Mouse (Mus musculus): ENCODE results near the gene Naa35.

The Naa35 gene

DNA sequence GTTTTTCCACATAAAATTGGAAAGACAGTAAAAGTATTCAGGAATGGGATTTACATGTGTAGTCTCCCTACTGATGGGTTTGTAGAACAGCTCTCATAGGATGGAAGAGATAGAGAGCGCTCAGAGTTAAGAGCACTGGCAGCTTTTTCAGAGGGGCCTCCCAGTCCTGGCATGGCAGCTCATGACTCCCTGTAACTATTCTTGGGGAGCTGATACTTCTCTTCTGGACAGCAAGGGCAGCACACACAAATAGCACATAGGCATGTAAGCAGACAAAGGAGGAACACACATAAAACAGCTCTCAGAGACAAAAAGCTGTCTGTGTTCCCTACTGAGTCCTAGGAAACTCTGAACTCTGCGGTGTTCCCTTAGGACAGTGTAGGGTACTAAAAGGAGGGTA, 25.4 kb downstream of the Naa35 start:
- Histone ChIP-seq H3K4me1 (replicated peaks; ENCODE audit: low read depth, low read length) (peaks cover 24% of the 10 kb centered on the region), H3K9me3 (ENCODE audit: low read length) (no peaks in the 10 kb centered on the region), H3K27me3 (ENCODE audit: insufficient read depth, low read length) (no peaks in the 10 kb centered on the region), H3K36me3 (ENCODE audit: insufficient read depth, low read length) (peaks cover 95% of the 10 kb centered on the region), H3K4me3 (replicated peaks; ENCODE audit: low read length) (no peak overlapping the region)
- TF ChIP-seq CTCF (conservative IDR thresholded peaks at IDR 0.05; ENCODE audit: low read length) = no peak
- no peak for TF ChIP-seq NANOG (IDR thresholded peaks at IDR 0.05; ENCODE audit: borderline replicate concordance, low read length)
- no peak for TF ChIP-seq POU5F1 (IDR thresholded peaks at IDR 0.05; ENCODE audit: borderline replicate concordance, low read length)

DNA sequence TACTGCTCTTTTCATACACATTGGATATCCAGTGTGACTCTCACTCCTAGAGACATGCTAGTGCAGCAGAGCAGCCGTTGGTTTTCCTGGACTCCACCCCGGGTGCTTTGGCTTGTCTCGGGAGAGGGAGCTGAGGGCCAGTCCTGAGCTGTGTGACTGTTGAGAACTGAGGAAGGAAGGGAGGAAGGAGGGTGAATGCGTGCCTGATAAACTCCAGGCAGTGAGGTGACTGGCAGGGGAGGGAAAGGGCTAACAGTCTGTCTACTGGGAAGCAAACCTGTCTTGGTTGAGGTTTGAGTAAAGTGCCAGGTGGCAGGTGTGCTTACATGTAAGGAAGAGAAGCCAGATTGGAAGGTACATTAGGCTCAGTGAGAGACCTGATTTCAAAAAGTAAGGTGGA, 28.8 kb downstream of the Naa35 start:
- no peaks in the 10 kb centered on the region for H3K9me3 ChIP-seq (ENCODE audit: low read length)
- no peak for TF ChIP-seq POU5F1 (IDR thresholded peaks at IDR 0.05; ENCODE audit: borderline replicate concordance, low read length)
- no peak for TF ChIP-seq CTCF (conservative IDR thresholded peaks at IDR 0.05; ENCODE audit: low read length)
- H3K4me3 ChIP-seq (replicated peaks; ENCODE audit: low read length) = no peak overlapping the region
- peaks cover 93% of the 10 kb centered on the region for H3K36me3 ChIP-seq (ENCODE audit: insufficient read depth, low read length)
- H3K27me3 ChIP-seq (ENCODE audit: insufficient read depth, low read length) = no peaks in the 10 kb centered on the region
- peaks cover 24% of the 10 kb centered on the region for H3K4me1 ChIP-seq (replicated peaks; ENCODE audit: low read depth, low read length)

DNA sequence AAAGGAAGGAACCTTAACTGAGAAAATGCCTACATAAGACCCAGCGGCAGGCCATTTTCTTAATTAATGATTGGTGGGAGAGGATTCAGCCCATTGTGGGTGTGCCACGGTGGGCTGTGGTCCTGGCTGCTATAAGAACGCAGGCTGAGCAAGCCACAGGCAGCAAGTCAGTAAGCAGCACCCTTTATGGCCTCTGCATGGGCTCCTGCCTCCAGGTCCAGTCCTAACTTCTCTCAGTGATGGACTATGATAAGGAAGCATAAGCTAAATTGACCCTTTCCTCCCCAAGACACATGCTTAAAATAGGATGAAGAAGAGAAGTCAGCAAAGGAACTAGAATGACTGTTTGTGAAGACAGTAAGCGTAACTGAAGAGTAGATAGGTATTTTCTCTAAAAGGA, 30.1 kb downstream of the Naa35 start:
- Histone ChIP-seq H3K9me3 (ENCODE audit: low read length) (no peaks in the 10 kb centered on the region), H3K36me3 (ENCODE audit: insufficient read depth, low read length) (peaks cover 90% of the 10 kb centered on the region), H3K4me3 (replicated peaks; ENCODE audit: low read length) (no peak overlapping the region), H3K4me1 (replicated peaks; ENCODE audit: low read depth, low read length) (peaks cover 20% of the 10 kb centered on the region), H3K27me3 (ENCODE audit: insufficient read depth, low read length) (no peaks in the 10 kb centered on the region)
- TF ChIP-seq CTCF (conservative IDR thresholded peaks at IDR 0.05; ENCODE audit: low read length) (no peak), POU5F1 (IDR thresholded peaks at IDR 0.05; ENCODE audit: borderline replicate concordance, low read length) (no peak), NANOG (IDR thresholded peaks at IDR 0.05; ENCODE audit: borderline replicate concordance, low read length) (no peak)

DNA sequence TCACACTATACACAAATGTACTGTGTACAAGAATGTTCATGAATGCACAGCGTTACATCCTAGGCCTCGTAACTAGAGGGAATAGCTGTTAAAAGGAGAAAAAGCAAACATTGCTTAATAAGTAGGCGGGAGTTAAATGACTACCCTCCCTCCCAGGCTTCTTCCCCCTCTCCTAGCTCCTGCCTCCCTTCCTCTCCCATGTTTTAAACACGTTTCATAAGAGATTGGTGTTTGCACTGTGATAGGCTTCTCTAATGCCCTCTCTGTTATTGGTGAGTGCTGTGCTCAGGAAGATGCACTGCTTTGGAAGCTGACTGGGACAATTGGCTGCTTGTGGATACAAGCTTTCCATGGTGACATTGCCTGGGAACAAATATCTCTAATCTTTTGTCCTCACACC, 30.5 kb downstream of the Naa35 start:
- Histone ChIP-seq H3K4me3 (replicated peaks; ENCODE audit: low read length) (no peak overlapping the region), H3K27me3 (ENCODE audit: insufficient read depth, low read length) (no peaks in the 10 kb centered on the region), H3K4me1 (replicated peaks; ENCODE audit: low read depth, low read length) (peaks cover 17% of the 10 kb centered on the region), H3K9me3 (ENCODE audit: low read length) (no peaks in the 10 kb centered on the region), H3K36me3 (ENCODE audit: insufficient read depth, low read length) (peaks cover 90% of the 10 kb centered on the region)
- TF ChIP-seq NANOG (IDR thresholded peaks at IDR 0.05; ENCODE audit: borderline replicate concordance, low read length) = no peak
- TF ChIP-seq CTCF (conservative IDR thresholded peaks at IDR 0.05; ENCODE audit: low read length) = no peak
- TF ChIP-seq POU5F1 (IDR thresholded peaks at IDR 0.05; ENCODE audit: borderline replicate concordance, low read length) = no peak

DNA sequence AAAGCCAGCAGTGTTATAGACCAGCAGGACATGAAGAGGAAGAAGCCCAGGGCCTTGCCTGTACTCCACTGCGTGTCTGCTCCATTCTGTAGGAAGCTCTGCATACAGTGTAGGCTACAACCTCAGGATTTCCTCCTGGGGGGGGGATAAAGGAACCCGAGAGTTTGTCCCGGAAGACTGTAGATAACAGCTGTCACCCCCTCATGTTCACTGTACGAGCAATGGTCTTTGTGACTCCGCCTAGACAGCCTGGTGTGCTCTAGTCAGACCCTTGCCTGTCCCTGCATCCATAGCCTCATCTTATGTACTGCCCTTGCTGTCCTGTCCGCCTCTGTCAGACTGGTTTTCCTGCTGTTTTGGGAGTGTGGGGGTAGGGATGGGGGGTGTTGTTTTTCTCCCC, 33.4 kb downstream of the Naa35 start:
- no peaks in the 10 kb centered on the region for H3K27me3 ChIP-seq (ENCODE audit: insufficient read depth, low read length)
- TF ChIP-seq CTCF (conservative IDR thresholded peaks at IDR 0.05; ENCODE audit: low read length) = no peak
- no peak for TF ChIP-seq POU5F1 (IDR thresholded peaks at IDR 0.05; ENCODE audit: borderline replicate concordance, low read length)
- H3K4me3 ChIP-seq (replicated peaks; ENCODE audit: low read length) = no peak overlapping the region
- H3K36me3 ChIP-seq (ENCODE audit: insufficient read depth, low read length) = peaks cover 91% of the 10 kb centered on the region
- H3K4me1 ChIP-seq (replicated peaks; ENCODE audit: low read depth, low read length) = no peaks in the 10 kb centered on the region
- H3K9me3 ChIP-seq (ENCODE audit: low read length) = no peaks in the 10 kb centered on the region

GRCm38 (mm10) chr13:59621643-59622489, 36.8 kb downstream of the Naa35 start:
- H3K27me3 ChIP-seq (ENCODE audit: insufficient read depth, low read length) = no peaks in the 10 kb centered on the region
- peaks cover 94% of the 10 kb centered on the region for H3K36me3 ChIP-seq (ENCODE audit: insufficient read depth, low read length)
- peaks cover 6% of the 10 kb centered on the region for H3K4me1 ChIP-seq (replicated peaks; ENCODE audit: low read depth, low read length)
- no peaks in the 10 kb centered on the region for H3K9me3 ChIP-seq (ENCODE audit: low read length)
- no peak for TF ChIP-seq POU5F1 (IDR thresholded peaks at IDR 0.05; ENCODE audit: borderline replicate concordance, low read length)
- no peak for TF ChIP-seq CTCF (conservative IDR thresholded peaks at IDR 0.05; ENCODE audit: low read length)
- no peak for TF ChIP-seq NANOG (IDR thresholded peaks at IDR 0.05; ENCODE audit: borderline replicate concordance, low read length)
- H3K4me3 ChIP-seq (replicated peaks; ENCODE audit: low read length) = no peak overlapping the region

DNA sequence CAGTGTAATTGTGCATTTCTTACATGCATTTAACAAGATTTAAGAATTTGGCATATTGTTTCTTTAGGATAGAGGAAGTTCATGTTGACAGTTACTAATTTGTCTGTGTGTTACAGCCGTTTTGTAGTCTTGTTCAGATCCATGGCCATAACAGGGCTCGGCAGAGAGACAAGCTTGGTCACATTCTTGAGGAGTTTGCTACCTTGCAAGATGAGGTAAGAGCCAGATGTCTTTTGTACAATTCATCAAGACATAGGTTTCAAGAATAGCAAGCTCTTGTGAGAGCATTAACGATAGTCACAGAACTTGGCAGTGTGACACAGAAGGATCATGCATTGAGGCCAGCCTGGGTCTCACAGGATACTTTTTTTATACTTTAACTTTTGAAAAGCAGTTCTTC, 39.3 kb downstream of the Naa35 start:
- no peak overlapping the region for H3K4me3 ChIP-seq (replicated peaks; ENCODE audit: low read length)
- no peak for TF ChIP-seq NANOG (IDR thresholded peaks at IDR 0.05; ENCODE audit: borderline replicate concordance, low read length)
- no peak for TF ChIP-seq POU5F1 (IDR thresholded peaks at IDR 0.05; ENCODE audit: borderline replicate concordance, low read length)
- TF ChIP-seq CTCF (conservative IDR thresholded peaks at IDR 0.05; ENCODE audit: low read length) = no peak
- H3K36me3 ChIP-seq (ENCODE audit: insufficient read depth, low read length) = peaks cover 91% of the 10 kb centered on the region
- no peaks in the 10 kb centered on the region for H3K9me3 ChIP-seq (ENCODE audit: low read length)
- no peaks in the 10 kb centered on the region for H3K27me3 ChIP-seq (ENCODE audit: insufficient read depth, low read length)
- peaks cover 13% of the 10 kb centered on the region for H3K4me1 ChIP-seq (replicated peaks; ENCODE audit: low read depth, low read length)

DNA sequence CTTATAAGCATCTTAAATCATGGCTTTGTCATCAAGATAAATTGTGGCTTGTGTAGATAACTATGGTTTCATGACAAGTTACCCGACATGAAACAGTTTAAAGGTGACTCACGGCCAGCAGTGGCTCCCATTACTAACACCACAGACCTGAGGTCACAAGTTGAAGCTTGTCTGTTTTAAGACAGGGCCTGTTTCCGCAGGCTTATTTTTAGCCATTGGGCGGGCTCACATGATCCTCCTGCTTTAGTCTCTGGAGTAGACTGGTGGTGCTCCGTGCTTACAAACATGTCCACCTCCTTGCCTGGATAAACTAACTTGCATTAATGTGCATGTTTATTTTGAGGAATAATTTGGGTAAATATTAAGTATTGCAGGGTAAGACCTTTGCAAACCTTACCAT, 39.8 kb downstream of the Naa35 start:
- Histone ChIP-seq H3K9me3 (ENCODE audit: low read length) (no peaks in the 10 kb centered on the region), H3K4me1 (replicated peaks; ENCODE audit: low read depth, low read length) (peaks cover 13% of the 10 kb centered on the region), H3K27me3 (ENCODE audit: insufficient read depth, low read length) (no peaks in the 10 kb centered on the region), H3K4me3 (replicated peaks; ENCODE audit: low read length) (no peak overlapping the region), H3K36me3 (ENCODE audit: insufficient read depth, low read length) (peaks cover 93% of the 10 kb centered on the region)
- no peak for TF ChIP-seq POU5F1 (IDR thresholded peaks at IDR 0.05; ENCODE audit: borderline replicate concordance, low read length)
- no peak for TF ChIP-seq NANOG (IDR thresholded peaks at IDR 0.05; ENCODE audit: borderline replicate concordance, low read length)
- TF ChIP-seq CTCF (conservative IDR thresholded peaks at IDR 0.05; ENCODE audit: low read length) = no peak

DNA sequence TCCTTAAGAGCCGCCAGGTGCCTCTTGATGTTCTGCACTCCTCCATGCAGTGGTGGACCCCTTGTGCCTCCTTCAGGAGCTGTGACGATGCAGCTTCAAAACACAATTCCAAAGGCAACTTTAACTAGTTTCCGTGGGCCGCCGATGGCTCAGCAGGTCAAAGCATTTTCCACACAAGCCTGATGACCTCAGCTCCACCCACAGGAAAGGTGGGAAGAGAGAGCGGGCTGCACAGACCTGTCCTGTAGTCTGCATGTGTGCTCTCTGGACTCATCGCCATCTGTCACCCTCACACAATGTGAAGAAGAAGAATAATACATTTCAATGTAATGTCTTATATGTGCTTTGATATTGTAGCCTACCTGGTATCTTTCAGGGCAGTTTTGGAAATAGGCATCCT, 41.7 kb downstream of the Naa35 start:
- Histone ChIP-seq H3K4me1 (replicated peaks; ENCODE audit: low read depth, low read length) (peaks cover 13% of the 10 kb centered on the region), H3K4me3 (replicated peaks; ENCODE audit: low read length) (no peak overlapping the region), H3K9me3 (ENCODE audit: low read length) (no peaks in the 10 kb centered on the region), H3K27me3 (ENCODE audit: insufficient read depth, low read length) (no peaks in the 10 kb centered on the region), H3K36me3 (ENCODE audit: insufficient read depth, low read length) (peaks cover 93% of the 10 kb centered on the region)
- TF ChIP-seq POU5F1 (IDR thresholded peaks at IDR 0.05; ENCODE audit: borderline replicate concordance, low read length) (no peak), CTCF (conservative IDR thresholded peaks at IDR 0.05; ENCODE audit: low read length) (no peak), NANOG (IDR thresholded peaks at IDR 0.05; ENCODE audit: borderline replicate concordance, low read length) (no peak)
